ENCODE assay signal across 33 mouse cellular contexts in genomic region chr5:113728691-113729090, GRCm38 (mm10). TPM values are rescaled to one million over a fixed set of nuclear protein-coding genes. Genes with fewer than 3 reads are reported as not detected.
"Had no signal": no experiment of that assay in that cellular context is flagged by ENCODE, and none has a peak within 500 bp of the region (broad histone marks: within the 10 kb centered on the region; RNA-seq: fewer than 3 reads in every experiment).

No protein-coding gene starts in this region.

- ATAC-seq: hindbrain, postnatal 0 days; intestine, embryonic 16.5 days; liver, embryonic 12.5 days had no signal

- H3K4me3 ChIP-seq: heart, adult 2 months; heart, embryonic 13.5 days; heart, embryonic 15.5 days; hindbrain, embryonic 13.5 days; hindbrain, embryonic 15.5 days; kidney, embryonic 15.5 days; limb, embryonic 13.5 days; limb, embryonic 15.5 days; liver, embryonic 12.5 days had no signal

- H3K4me1 ChIP-seq: heart, embryonic 13.5 days; heart, embryonic 15.5 days; liver, embryonic 12.5 days had no signal

- H3K27me3 ChIP-seq: hindbrain, embryonic 15.5 days; limb, embryonic 13.5 days had no signal

- DNase-seq: gastrocnemius, postnatal 14 days; gastrocnemius, postnatal 36 days; heart, adult 11 months; heart, adult 2 months; heart, postnatal 14 days; heart, postnatal 36 days; kidney, adult 11 months; kidney, adult 2 months; kidney, adult 9 months; kidney, postnatal 14 days; kidney, postnatal 36 days; layer of hippocampus, adult 9-11 months; layer of hippocampus, postnatal 36 days had no signal

- H3K9ac ChIP-seq: heart, embryonic 13.5 days; heart, embryonic 15.5 days; hindbrain, embryonic 13.5 days; hindbrain, embryonic 15.5 days; kidney, embryonic 15.5 days; limb, embryonic 13.5 days; limb, embryonic 15.5 days; liver, embryonic 12.5 days; liver, embryonic 14.5 days had no signal

- H3K4me2 ChIP-seq: heart, embryonic 11.5 days; heart, embryonic 13.5 days; heart, embryonic 15.5 days; hindbrain, embryonic 13.5 days; hindbrain, embryonic 15.5 days; kidney, embryonic 15.5 days; limb, embryonic 13.5 days; limb, embryonic 15.5 days; liver, embryonic 12.5 days had no signal

- H3K36me3 ChIP-seq: heart, embryonic 13.5 days; heart, embryonic 15.5 days; hindbrain, embryonic 13.5 days; hindbrain, embryonic 15.5 days; kidney, embryonic 15.5 days; limb, embryonic 13.5 days; limb, embryonic 15.5 days; liver, embryonic 12.5 days had no signal

- H3K9me3 ChIP-seq: heart, embryonic 13.5 days; heart, embryonic 15.5 days; hindbrain, embryonic 13.5 days; hindbrain, embryonic 15.5 days; kidney, embryonic 15.5 days; limb, embryonic 13.5 days; limb, embryonic 15.5 days; liver, embryonic 12.5 days had no signal

- H3K27ac ChIP-seq: heart, adult 2 months; heart, embryonic 13.5 days; heart, embryonic 15.5 days; hindbrain, embryonic 13.5 days; hindbrain, embryonic 15.5 days; hindbrain, postnatal 0 days; kidney, embryonic 15.5 days; kidney, postnatal 0 days; limb, embryonic 13.5 days; limb, embryonic 15.5 days; liver, embryonic 12.5 days; liver, embryonic 14.5 days had no signal

RNA-seq across cellular contexts. Expression of gene 1700069L16Rik, which starts 4.1 kb away (rescaled TPM):
- polyA plus RNA-seq: gonadal fat pad, adult 2 months; heart, adult 2 months; heart, embryonic 11.5 days; heart, embryonic 13.5 days; heart, embryonic 15.5 days; heart, postnatal 0 days; hindbrain, embryonic 11.5 days; hindbrain, embryonic 13.5 days; hindbrain, embryonic 15.5 days; hindbrain, postnatal 0 days; intestine, embryonic 14.5 days; intestine, embryonic 16.5 days; kidney, adult 2 months; kidney, embryonic 15.5 days; kidney, postnatal 0 days; large intestine, adult 2 months; limb, embryonic 11.5 days; limb, embryonic 13.5 days; limb, embryonic 15.5 days; liver, adult 2 months; liver, embryonic 12.5 days; liver, embryonic 14.5 days had no signal
